Mouse (Mus musculus) adrenal gland, postnatal 14 days (tissue): ENCODE data around the gene Thpo. TPM values are rescaled to one million over a fixed set of nuclear protein-coding genes. Genes with fewer than 3 reads are reported as not detected.

ENCODE experiments used
- DNase-seq: peaks from one replicate; pipeline ENCODE4 v3.0.0; 2021; ENCODE audit warnings: mixed read lengths
- total RNA-seq: library from RNA; stranded (reverse); gene quantifications from 2 replicates; pipeline ENCODE4 v1.2.3, GENCODE M21; 2021

Thpo gene
- total RNA-seq, 1 experiment from 2014 or later: 2.8 TPM

- peak; percentile 88 for DNase-seq
Observed at GRCm38 (mm10) chr16:20724338-20724748, 10.0 kb downstream of the Thpo start.

- no peak for DNase-seq
Observed at GRCm38 (mm10) chr16:20723247-20723646, 11.1 kb downstream of the Thpo start.

- DNase-seq: no peak
Observed at GRCm38 (mm10) chr16:20722736-20723135, 11.6 kb downstream of the Thpo start.

GRCm38 (mm10) chr16:20721808-20722207 is 12.5 kb downstream of the Thpo start:
- DNase-seq: peak; percentile 40

GRCm38 (mm10) chr16:20717978-20718670 is 16.2 kb downstream of the Thpo start:
- no peak for DNase-seq

- peak; percentile 99 for DNase-seq
Observed at GRCm38 (mm10) chr16:20717181-20717977, 16.9 kb downstream of the Thpo start, which contains the start of the genes Polr2h and Clcn2. TSS of gene Polr2h (plus strand) at chr16:20717665. TSS of gene Clcn2 (minus strand) at chr16:20717746.

GRCm38 (mm10) chr16:20716841-20717180 is 17.5 kb downstream of the Thpo start:
- DNase-seq: no peak

- peak; percentile 91 for DNase-seq
Observed at GRCm38 (mm10) chr16:20715976-20716840, 18.1 kb downstream of the Thpo start.

- DNase-seq: no peak
Observed at GRCm38 (mm10) chr16:20715566-20715965, 18.7 kb downstream of the Thpo start.

- DNase-seq: no peak
Observed at GRCm38 (mm10) chr16:20715161-20715560, 19.1 kb downstream of the Thpo start.

- DNase-seq: no peak
Observed at GRCm38 (mm10) chr16:20714307-20715080, 19.8 kb downstream of the Thpo start.

GRCm38 (mm10) chr16:20712889-20713288 is 21.4 kb downstream of the Thpo start:
- DNase-seq: no peak

- no peak for DNase-seq
Observed at GRCm38 (mm10) chr16:20712190-20712589, 22.1 kb downstream of the Thpo start.

- no peak for DNase-seq
Observed at GRCm38 (mm10) chr16:20710810-20711209, 23.5 kb downstream of the Thpo start.

GRCm38 (mm10) chr16:20710370-20710769 is 23.9 kb downstream of the Thpo start:
- no peak for DNase-seq

GRCm38 (mm10) chr16:20708939-20709734 is 25.2 kb downstream of the Thpo start:
- no peak for DNase-seq

- no peak for DNase-seq
Observed at GRCm38 (mm10) chr16:20708220-20708938, 25.9 kb downstream of the Thpo start.

GRCm38 (mm10) chr16:20706407-20707055 is 27.8 kb downstream of the Thpo start:
- peak; percentile 66 for DNase-seq

- no peak for DNase-seq
Observed at GRCm38 (mm10) chr16:20705786-20706185, 28.5 kb downstream of the Thpo start.
